Mouse (Mus musculus): Measurements from ENCODE around the gene Ifi27. TPM values are rescaled to one million over a fixed set of nuclear protein-coding genes. Genes with fewer than 3 reads are reported as not detected.

Ifi27 gene
- polyA plus RNA-seq (2017; shearing (Covaris generic)): 375 TPM

DNA sequence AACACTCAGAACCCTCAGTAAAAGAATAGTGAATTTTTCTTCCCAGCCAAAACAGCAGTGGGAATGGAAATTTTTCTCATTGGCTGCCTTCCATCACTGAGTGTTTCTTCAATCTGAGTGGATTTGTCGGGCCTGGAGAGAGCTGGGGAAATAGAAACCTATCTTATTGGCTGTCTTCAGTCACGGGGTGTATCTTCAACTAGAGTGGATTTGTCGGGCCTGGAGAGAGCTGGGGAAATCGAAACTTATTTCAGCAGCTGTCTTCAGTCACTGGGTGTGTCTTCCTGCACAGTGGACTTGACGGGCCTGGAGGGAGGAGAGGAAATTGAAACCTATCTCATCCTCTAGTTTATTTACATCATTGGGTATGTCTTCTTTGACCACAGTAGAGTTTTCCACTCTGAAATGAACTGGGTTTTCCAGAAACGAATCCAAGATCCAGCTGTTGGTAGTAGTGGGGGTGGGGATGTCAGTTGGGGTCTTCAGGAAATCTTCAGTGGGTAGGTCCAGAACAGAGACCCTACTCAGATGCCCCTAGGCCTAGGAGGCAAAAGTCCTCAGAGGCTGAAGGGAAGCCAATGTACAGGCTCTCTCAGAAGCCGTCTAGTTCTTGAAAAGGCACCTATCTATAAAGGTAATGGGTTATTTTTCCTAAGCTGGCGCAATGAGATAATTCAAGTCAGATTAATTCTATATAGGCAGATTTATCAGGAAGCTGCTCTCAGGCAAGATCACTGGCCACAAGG lies at the start of gene Ifi27:
Gene Ifi27, plus strand, starts transcription at position 226 of the 746 bp plus-strand sequence.

GRCm38 (mm10) chr12:103388505-103389347 lies 45.3 kb upstream of the Ifi27 start, which contains the start of gene Otub2:
Gene Otub2 (plus strand): TSS chr12:103388682.

GRCm38 (mm10) chr12:103407720-103408119 lies 26.3 kb upstream of the Ifi27 start, which contains the start of gene 9330161L09Rik:
Gene 9330161L09Rik (minus strand): TSS chr12:103407820.

DNA sequence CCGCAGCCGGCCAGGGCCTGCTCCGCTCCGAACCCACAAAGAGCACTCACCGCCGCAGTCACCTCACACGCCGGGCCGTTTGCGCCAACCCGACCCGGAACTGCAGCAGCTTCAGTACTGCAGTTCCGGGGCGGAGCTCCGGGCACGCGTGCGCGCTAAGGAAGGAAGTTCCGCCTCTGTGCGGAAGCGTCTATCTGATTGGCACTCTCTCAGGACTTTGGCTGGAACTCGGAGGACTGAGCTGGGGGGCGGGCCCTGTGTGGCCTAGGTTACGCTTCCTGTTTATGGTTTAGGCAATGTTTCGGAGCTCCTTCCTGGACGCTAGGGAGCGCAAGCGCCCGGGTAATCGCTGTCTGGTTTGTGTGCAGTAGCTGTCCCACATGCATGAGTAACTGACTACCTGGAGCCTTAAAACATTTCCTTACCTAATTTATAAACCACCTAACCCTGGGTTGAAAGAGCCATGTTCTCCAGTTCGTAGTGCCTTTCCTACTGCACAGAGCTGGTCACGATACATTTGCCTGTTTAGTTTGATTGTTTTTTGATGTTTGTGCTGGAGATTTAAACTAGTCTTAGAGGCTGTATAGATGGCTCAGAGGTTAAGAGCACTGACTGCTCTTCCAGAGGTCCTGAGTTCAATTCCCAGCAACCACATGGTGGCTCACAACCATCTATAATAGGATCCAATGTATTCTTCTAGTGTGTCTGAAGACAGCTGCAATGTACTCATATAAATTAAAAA lies 8.1 kb upstream of the Ifi27 start, which contains the start of gene Ddx24:
Gene Ddx24, minus strand, starts transcription at position 102 of the 742 bp plus-strand sequence.

GRCm38 (mm10) chr12:103443524-103443923 lies 9.5 kb downstream of the Ifi27 start, which contains the start of gene Ifi27l2a:
Gene Ifi27l2a (minus strand): TSS chr12:103443680.

GRCm38 (mm10) chr12:103457140-103457539 lies 23.1 kb downstream of the Ifi27 start, which contains the start of gene Ifi27l2b:
Gene Ifi27l2b (minus strand): TSS chr12:103457223.

Other genes with a start within 250 kb of the Ifi27 start
- gene Prima1, start 192.1 kb upstream of the Ifi27 start, polyA plus RNA-seq (2017; shearing (Covaris generic)): not detected
- gene Fam181a, start 123.2 kb upstream of the Ifi27 start, polyA plus RNA-seq (2017; shearing (Covaris generic)): not detected
- 16.8 TPM for gene Asb2, start 78.2 kb upstream of the Ifi27 start, polyA plus RNA-seq (2017; shearing (Covaris generic))
- gene Otub2, start 45.5 kb upstream of the Ifi27 start, polyA plus RNA-seq (2017; shearing (Covaris generic)): 1.8 TPM
- 1.3 TPM for gene 9330161L09Rik, start 26.4 kb upstream of the Ifi27 start, polyA plus RNA-seq (2017; shearing (Covaris generic))
- gene Ddx24, start 8.4 kb upstream of the Ifi27 start, polyA plus RNA-seq (2017; shearing (Covaris generic)): 184 TPM
- 1,287 TPM for gene Ifi27l2a, start 9.5 kb downstream of the Ifi27 start, polyA plus RNA-seq (2017; shearing (Covaris generic))
- not detected for gene Ifi27l2b, start 23.0 kb downstream of the Ifi27 start, polyA plus RNA-seq (2017; shearing (Covaris generic))
- 0.12 TPM for gene Ppp4r4, start 98.1 kb downstream of the Ifi27 start, polyA plus RNA-seq (2017; shearing (Covaris generic))
- not detected for gene Serpina10, start 197.2 kb downstream of the Ifi27 start, polyA plus RNA-seq (2017; shearing (Covaris generic))
- gene Serpina6, start 223.0 kb downstream of the Ifi27 start, polyA plus RNA-seq (2017; shearing (Covaris generic)): not detected
- not detected for gene Serpina16, start 241.9 kb downstream of the Ifi27 start, polyA plus RNA-seq (2017; shearing (Covaris generic))

Data from CD4-positive, CD25-positive, alpha-beta regulatory T cell (primary cell).